Mouse (Mus musculus): ENCODE results near the gene Ttll7. TPM values are rescaled to one million over a fixed set of nuclear protein-coding genes. Genes with fewer than 3 reads are reported as not detected.
A peak's percentile ranks its signal among the peaks of the same experiment; 100 is the strongest.

The Ttll7 gene
- polyA plus RNA-seq, 1 experiment from 2014 or later, result 2.8 TPM

DNA sequence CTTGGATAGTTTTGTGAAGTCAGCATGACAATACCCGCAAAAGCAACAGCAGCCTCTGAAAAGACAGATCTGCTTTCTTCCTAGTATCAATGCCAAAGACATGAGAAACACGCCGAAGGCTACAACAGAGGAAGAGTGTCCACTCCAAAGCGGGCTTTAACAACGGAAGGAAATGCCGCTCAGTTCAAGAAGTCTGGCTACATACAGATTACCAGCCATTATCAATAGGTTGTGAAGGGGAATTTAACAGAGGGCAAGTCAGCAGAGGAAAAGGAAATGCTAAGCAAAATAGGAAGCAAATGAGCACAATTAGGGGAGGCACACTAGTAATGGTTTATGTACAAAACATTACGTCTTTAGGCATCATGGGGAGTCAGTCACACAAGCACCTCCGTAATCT is 4.1 kb upstream of the Ttll7 start:
- H3K27ac ChIP-seq (ENCODE audit: low read length), result no peak overlapping the region
- ATAC-seq (ENCODE audit: insufficient read depth, low FRiP score), result no peak
- no peaks in the 10 kb centered on the region for H3K9me3 ChIP-seq (replicated peaks; ENCODE audit: control insufficient read depth, low read length)
- no peak overlapping the region for H3K9ac ChIP-seq (ENCODE audit: low read length)
- H3K27me3 ChIP-seq (ENCODE audit: control insufficient read depth, insufficient read depth, low read length), result no peaks in the 10 kb centered on the region
- no peak overlapping the region for H3K4me2 ChIP-seq (ENCODE audit: low read depth, low read length)
- 86% methylated on average over 8 of the region's 8 CpGs for WGBS
- no peaks in the 10 kb centered on the region for H3K36me3 ChIP-seq (ENCODE audit: control insufficient read depth, insufficient read depth, low read length)
- H3K4me3 ChIP-seq (replicated peaks; ENCODE audit: low read length), result no peak overlapping the region
- H3K4me1 ChIP-seq (ENCODE audit: control insufficient read depth, insufficient read depth, low read length), result peaks cover 3% of the 10 kb centered on the region; the same call in 1 of the 2 replicates

DNA sequence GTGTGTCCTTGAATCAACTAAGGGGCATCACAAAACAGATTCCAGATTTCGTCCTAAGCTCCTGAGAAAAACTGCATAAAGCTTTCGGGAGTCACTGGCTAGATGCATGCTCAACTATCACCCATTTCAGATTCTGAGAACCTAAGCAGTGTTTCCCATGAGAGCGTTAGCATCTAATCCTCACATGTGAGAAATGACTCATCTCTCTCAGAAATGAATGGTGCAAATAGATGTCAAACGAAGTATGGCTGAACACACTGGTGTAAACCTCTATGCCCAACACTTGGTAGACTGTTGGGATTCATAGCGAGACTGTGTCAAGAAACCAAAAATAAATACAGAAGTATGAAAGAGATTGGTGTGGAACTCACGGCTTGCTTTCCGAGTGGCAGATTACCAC is 2.8 kb upstream of the Ttll7 start:
- no peak for ATAC-seq (ENCODE audit: insufficient read depth, low FRiP score)
- Histone ChIP-seq H3K9ac (ENCODE audit: low read length) (no peak overlapping the region), H3K4me2 (ENCODE audit: low read depth, low read length) (no peak overlapping the region), H3K36me3 (ENCODE audit: control insufficient read depth, insufficient read depth, low read length) (no peaks in the 10 kb centered on the region), H3K4me3 (replicated peaks; ENCODE audit: low read length) (no peak overlapping the region), H3K27ac (ENCODE audit: low read length) (no peak overlapping the region), H3K4me1 (ENCODE audit: control insufficient read depth, insufficient read depth, low read length) (peaks cover 3% of the 10 kb centered on the region; the same call in 1 of the 2 replicates), H3K27me3 (ENCODE audit: control insufficient read depth, insufficient read depth, low read length) (no peaks in the 10 kb centered on the region), H3K9me3 (replicated peaks; ENCODE audit: control insufficient read depth, low read length) (no peaks in the 10 kb centered on the region)
- 87% methylated on average over 7 of the region's 7 CpGs for whole genome bisulfite sequencing

DNA sequence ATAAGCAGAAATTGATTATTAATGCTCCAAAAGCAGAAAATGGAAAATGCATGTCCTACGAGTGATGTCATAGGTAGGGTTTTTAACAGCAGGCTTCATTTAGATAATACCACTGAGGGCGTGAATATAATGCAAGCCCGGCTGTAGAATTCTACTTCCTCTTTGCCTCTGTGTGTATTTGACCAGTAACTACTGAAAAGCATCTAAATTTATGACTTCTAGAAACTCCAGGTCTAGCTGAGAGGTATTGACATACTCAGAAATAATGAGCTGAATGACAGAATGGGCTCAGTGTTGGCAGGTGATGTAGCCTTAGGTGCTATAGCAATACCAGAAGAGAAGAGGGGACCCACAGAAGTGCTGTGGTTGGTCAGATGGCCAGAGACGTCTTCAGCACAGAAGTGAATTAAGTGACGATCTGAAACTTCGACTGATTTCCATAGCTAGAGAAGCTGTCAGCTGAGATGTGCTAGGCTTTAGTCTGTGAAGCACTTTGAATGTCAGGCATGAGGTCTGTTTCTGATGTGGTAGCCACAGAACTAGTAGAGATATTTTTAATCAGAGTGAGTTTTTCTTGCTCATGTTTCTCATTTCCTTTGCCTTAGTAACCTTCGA is 2.4 kb downstream of the Ttll7 start:
- no peak for ATAC-seq (ENCODE audit: insufficient read depth, low FRiP score)
- H3K4me3 ChIP-seq (replicated peaks; ENCODE audit: low read length), result no peak overlapping the region
- H3K27ac ChIP-seq (ENCODE audit: low read length), result no peak overlapping the region
- H3K27me3 ChIP-seq (ENCODE audit: control insufficient read depth, insufficient read depth, low read length), result no peaks in the 10 kb centered on the region
- WGBS, result 71% methylated on average over 7 of the region's 7 CpGs
- no peaks in the 10 kb centered on the region for H3K36me3 ChIP-seq (ENCODE audit: control insufficient read depth, insufficient read depth, low read length)
- no peaks in the 10 kb centered on the region for H3K9me3 ChIP-seq (replicated peaks; ENCODE audit: control insufficient read depth, low read length)
- H3K9ac ChIP-seq (ENCODE audit: low read length), result no peak overlapping the region
- peaks cover 3% of the 10 kb centered on the region; the same call in 1 of the 2 replicates for H3K4me1 ChIP-seq (ENCODE audit: control insufficient read depth, insufficient read depth, low read length)
- H3K4me2 ChIP-seq (ENCODE audit: low read depth, low read length), result no peak overlapping the region

DNA sequence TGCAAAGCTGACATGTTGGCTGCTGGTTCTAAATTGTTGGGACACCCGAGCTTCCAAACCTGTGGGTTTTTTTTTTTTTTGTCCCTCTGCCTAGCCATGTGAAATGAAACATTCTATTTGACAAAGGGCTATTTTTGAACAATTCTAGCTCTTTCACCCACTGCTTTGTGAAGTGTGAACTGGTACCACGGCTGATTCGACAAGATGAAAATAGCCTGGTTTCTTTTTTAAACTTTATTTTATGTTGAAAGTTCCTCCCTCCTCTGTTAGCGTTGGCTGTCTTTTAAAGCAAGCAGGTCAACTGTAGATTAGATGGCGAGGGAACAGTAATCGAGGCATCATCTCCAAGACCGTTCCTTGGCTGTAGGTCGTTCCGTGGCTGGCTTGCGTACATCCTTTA is 5.2 kb downstream of the Ttll7 start:
- Histone ChIP-seq H3K9ac (ENCODE audit: low read length) (no peak overlapping the region), H3K36me3 (ENCODE audit: control insufficient read depth, insufficient read depth, low read length) (no peaks in the 10 kb centered on the region), H3K4me1 (ENCODE audit: control insufficient read depth, insufficient read depth, low read length) (peaks cover 3% of the 10 kb centered on the region; the same call in 1 of the 2 replicates), H3K27me3 (ENCODE audit: control insufficient read depth, insufficient read depth, low read length) (no peaks in the 10 kb centered on the region), H3K4me2 (ENCODE audit: low read depth, low read length) (no peak overlapping the region), H3K27ac (ENCODE audit: low read length) (no peak overlapping the region), H3K9me3 (replicated peaks; ENCODE audit: control insufficient read depth, low read length) (no peaks in the 10 kb centered on the region), H3K4me3 (replicated peaks; ENCODE audit: low read length) (no peak overlapping the region)
- ATAC-seq (ENCODE audit: insufficient read depth, low FRiP score), result no peak
- 84% methylated on average over 10 of the region's 10 CpGs for whole genome bisulfite sequencing

DNA sequence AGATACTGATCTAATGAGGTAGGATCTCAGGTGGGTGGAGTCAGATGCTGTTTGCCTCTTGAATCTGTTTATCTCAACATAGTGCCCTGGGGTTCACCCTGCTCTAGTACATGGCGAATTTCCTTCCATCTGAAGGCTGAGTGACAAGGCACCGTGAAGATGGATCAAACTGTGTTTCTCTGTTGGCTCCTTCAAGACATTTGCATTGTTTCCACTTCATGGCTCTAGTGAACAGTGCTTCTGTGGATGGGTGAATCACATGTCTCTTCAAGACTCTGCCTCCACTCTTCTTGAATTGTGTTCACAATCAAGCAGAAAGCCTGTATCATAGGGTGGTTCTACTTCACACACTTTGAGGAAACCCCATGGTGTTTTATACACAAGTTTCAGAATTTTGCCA is 8.1 kb downstream of the Ttll7 start:
- no peaks in the 10 kb centered on the region for H3K9me3 ChIP-seq (replicated peaks; ENCODE audit: control insufficient read depth, low read length)
- 79% methylated on average over 2 of the region's 2 CpGs for WGBS
- no peak overlapping the region for H3K9ac ChIP-seq (ENCODE audit: low read length)
- no peak overlapping the region for H3K4me2 ChIP-seq (ENCODE audit: low read depth, low read length)
- no peak overlapping the region for H3K27ac ChIP-seq (ENCODE audit: low read length)
- ATAC-seq (ENCODE audit: insufficient read depth, low FRiP score), result no peak
- H3K27me3 ChIP-seq (ENCODE audit: control insufficient read depth, insufficient read depth, low read length), result no peaks in the 10 kb centered on the region
- no peaks in the 10 kb centered on the region for H3K36me3 ChIP-seq (ENCODE audit: control insufficient read depth, insufficient read depth, low read length)
- no peak overlapping the region for H3K4me3 ChIP-seq (replicated peaks; ENCODE audit: low read length)
- no peaks in the 10 kb centered on the region for H3K4me1 ChIP-seq (ENCODE audit: control insufficient read depth, insufficient read depth, low read length)

DNA sequence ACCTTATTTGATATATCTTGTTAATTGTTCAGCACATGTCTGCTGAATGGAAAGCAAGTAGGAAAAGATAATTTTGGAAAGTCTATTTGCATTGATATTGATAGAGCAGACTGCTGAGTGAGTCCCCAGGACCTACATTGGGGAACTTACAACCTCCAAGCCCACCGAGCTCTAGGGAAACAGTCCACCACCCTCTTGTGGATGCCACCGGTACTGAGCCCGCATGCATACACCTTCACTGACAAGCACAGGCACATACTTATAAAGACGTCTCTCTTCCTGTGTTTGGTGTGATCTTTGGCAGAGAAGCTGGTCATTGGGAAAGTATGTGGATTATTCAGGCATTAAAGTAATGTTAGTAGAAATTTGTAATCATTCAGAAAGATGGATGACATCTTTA is 14.4 kb downstream of the Ttll7 start:
- H3K4me1 ChIP-seq (ENCODE audit: control insufficient read depth, insufficient read depth, low read length), result no peaks in the 10 kb centered on the region
- H3K36me3 ChIP-seq (ENCODE audit: control insufficient read depth, insufficient read depth, low read length), result no peaks in the 10 kb centered on the region
- no peak for ATAC-seq (ENCODE audit: insufficient read depth, low FRiP score)
- no peak overlapping the region for H3K4me3 ChIP-seq (replicated peaks; ENCODE audit: low read length)
- H3K27me3 ChIP-seq (ENCODE audit: control insufficient read depth, insufficient read depth, low read length), result no peaks in the 10 kb centered on the region
- no peak overlapping the region for H3K9ac ChIP-seq (ENCODE audit: low read length)
- H3K4me2 ChIP-seq (ENCODE audit: low read depth, low read length), result no peak overlapping the region
- H3K27ac ChIP-seq (ENCODE audit: low read length), result no peak overlapping the region
- 38% methylated on average over 4 of the region's 4 CpGs for WGBS
- no peaks in the 10 kb centered on the region for H3K9me3 ChIP-seq (replicated peaks; ENCODE audit: control insufficient read depth, low read length)

DNA sequence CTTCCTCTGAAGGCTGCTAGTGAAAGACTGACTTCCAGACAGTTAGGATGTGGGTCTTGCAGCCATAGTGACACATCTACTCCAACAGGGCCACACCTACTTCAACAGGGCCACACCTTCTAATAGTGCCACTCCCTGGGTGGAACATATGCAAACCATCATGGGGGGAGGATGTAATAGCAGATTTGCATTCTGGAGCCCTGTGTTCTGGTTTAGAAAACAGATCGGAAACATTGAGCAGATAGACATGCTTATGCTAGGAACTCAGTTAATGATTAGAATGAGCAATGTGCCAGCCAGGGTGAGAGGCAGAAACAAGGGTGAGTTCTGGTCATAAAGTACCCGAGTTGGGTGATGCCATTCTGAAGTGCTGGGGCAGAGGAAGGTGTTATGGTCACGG is 19.8 kb downstream of the Ttll7 start:
- Histone ChIP-seq H3K4me1 (ENCODE audit: control insufficient read depth, insufficient read depth, low read length) (peaks cover 4% of the 10 kb centered on the region; the same call in 1 of the 2 replicates), H3K9ac (ENCODE audit: low read length) (no peak overlapping the region), H3K27ac (ENCODE audit: low read length) (no peak overlapping the region), H3K4me2 (ENCODE audit: low read depth, low read length) (no peak overlapping the region), H3K4me3 (replicated peaks; ENCODE audit: low read length) (no peak overlapping the region), H3K9me3 (replicated peaks; ENCODE audit: control insufficient read depth, low read length) (no peaks in the 10 kb centered on the region), H3K27me3 (ENCODE audit: control insufficient read depth, insufficient read depth, low read length) (no peaks in the 10 kb centered on the region), H3K36me3 (ENCODE audit: control insufficient read depth, insufficient read depth, low read length) (no peaks in the 10 kb centered on the region)
- WGBS, result 80% methylated on average over 3 of the region's 3 CpGs
- ATAC-seq (ENCODE audit: insufficient read depth, low FRiP score), result no peak

DNA sequence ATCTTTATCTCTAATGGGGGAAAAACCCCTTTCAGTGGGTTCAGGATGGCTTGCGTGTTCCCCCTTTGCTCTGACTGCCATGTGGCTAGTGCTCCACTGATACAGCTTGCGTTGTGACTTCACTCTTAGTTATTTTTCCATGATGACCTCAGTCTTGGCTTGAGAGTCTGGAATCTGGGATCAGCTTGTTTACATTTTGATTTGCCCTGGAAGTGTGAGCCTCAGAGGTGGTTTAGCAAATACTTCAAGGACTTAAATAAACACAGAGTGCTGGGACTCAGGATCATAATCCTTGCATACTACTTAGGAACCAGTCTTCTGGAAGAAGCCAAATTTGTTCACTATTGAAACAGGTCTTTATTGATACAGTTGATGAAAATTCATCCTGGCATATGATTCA is 23.8 kb downstream of the Ttll7 start:
- Histone ChIP-seq H3K9me3 (replicated peaks; ENCODE audit: control insufficient read depth, low read length) (no peaks in the 10 kb centered on the region), H3K4me1 (ENCODE audit: control insufficient read depth, insufficient read depth, low read length) (peaks cover 4% of the 10 kb centered on the region; the same call in 1 of the 2 replicates), H3K4me3 (replicated peaks; ENCODE audit: low read length) (no peak overlapping the region), H3K4me2 (ENCODE audit: low read depth, low read length) (no peak overlapping the region), H3K27me3 (ENCODE audit: control insufficient read depth, insufficient read depth, low read length) (no peaks in the 10 kb centered on the region), H3K36me3 (ENCODE audit: control insufficient read depth, insufficient read depth, low read length) (no peaks in the 10 kb centered on the region), H3K9ac (ENCODE audit: low read length) (no peak overlapping the region), H3K27ac (ENCODE audit: low read length) (no peak overlapping the region)
- WGBS, result 29% methylated on average over 2 of the region's 2 CpGs
- ATAC-seq (ENCODE audit: insufficient read depth, low FRiP score), result peak; percentile 75

DNA sequence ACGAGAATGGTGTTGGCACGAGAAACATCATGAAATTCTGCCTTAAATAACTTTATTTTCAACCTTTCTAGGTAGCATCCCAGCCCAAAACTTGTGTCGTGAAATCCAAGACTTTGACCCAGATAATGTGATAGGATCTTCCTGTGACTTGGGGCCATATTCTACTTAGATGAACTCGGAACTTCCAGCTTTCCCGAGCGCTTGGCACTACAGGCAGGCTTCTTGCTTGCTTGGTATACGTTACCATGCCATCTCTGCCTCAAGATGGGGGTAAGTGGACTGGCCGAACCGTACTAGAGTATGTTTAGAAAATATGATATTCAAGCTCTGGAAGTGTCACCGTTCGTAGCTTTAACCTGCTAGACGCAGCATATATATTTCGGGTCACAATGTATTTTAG is 41.8 kb downstream of the Ttll7 start:
- H3K36me3 ChIP-seq (ENCODE audit: control insufficient read depth, insufficient read depth, low read length), result no peaks in the 10 kb centered on the region
- ATAC-seq (ENCODE audit: insufficient read depth, low FRiP score), result no peak
- no peak overlapping the region for H3K4me3 ChIP-seq (replicated peaks; ENCODE audit: low read length)
- H3K9me3 ChIP-seq (replicated peaks; ENCODE audit: control insufficient read depth, low read length), result no peaks in the 10 kb centered on the region
- WGBS, result 92% methylated on average over 13 of the region's 13 CpGs
- no peaks in the 10 kb centered on the region for H3K27me3 ChIP-seq (ENCODE audit: control insufficient read depth, insufficient read depth, low read length)
- no peak overlapping the region for H3K4me2 ChIP-seq (ENCODE audit: low read depth, low read length)
- H3K9ac ChIP-seq (ENCODE audit: low read length), result no peak overlapping the region
- H3K27ac ChIP-seq (ENCODE audit: low read length), result no peak overlapping the region
- H3K4me1 ChIP-seq (ENCODE audit: control insufficient read depth, insufficient read depth, low read length), result no peaks in the 10 kb centered on the region

All from stomach, embryonic 16.5 days (tissue).